Mouse (Mus musculus) mature B cell (primary cell): ENCODE results near the gene Rras.

Experiments used
- in situ Hi-C: fragments of 300-500 bp; cut with MboI; formaldehyde crosslinking; loops from 2 replicates; pipeline ENCODE4 v1.14.3; 2019

Gene Rras

DNA sequence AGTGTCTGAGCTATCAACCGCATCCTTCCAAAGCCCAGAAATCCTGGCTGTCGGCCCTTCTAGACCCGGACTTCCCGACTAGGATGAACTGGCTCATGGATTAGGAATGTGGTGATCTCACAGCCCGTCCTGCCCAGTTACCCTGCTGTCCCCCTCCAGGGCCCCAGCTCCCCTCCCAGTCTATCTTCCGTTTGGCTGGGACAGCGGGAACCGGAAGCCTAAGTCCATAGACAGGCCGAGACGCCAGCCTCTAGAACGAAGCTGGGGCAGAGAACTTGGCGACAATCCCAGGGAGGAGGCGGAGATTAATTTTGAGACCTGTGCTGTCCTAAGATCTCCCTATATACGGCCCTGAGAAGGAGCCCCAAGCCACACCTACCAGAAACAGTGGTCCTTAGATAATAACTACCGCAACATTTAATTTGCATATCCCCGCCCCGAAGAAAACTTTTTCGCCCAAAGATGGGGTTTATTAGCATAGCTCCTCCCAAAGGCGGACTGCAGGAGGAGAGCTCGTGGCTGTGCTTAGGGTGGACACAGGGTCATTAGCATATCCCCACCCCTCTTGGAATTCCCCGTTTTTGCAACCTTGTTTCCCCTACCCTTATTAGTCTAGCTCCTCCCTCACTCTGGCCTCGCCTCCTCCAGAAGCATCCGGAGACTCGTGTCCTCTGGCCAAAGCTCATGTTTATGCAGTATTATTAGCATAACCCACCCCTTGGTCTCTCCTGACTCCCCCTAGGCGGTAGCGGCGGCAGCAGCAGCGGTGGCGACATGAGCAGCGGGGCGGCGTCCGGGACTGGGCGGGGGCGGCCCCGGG is at the start of gene Rras:
TSS of gene Rras (plus strand) at position 720 of the 820 bp plus-strand sequence.
- in situ Hi-C loops, result no loop called here

- in situ Hi-C loops, result no loop called here
These were observed 47.5 kb upstream of the Rras start for GRCm38 (mm10) chr7:44970231-44970691.

GRCm38 (mm10) chr7:44971142-44971541 is 46.6 kb upstream of the Rras start:
- in situ Hi-C loops, result no loop called here

GRCm38 (mm10) chr7:44973415-44974130 is 44.2 kb upstream of the Rras start:
- in situ Hi-C loops, result no loop called here

DNA sequence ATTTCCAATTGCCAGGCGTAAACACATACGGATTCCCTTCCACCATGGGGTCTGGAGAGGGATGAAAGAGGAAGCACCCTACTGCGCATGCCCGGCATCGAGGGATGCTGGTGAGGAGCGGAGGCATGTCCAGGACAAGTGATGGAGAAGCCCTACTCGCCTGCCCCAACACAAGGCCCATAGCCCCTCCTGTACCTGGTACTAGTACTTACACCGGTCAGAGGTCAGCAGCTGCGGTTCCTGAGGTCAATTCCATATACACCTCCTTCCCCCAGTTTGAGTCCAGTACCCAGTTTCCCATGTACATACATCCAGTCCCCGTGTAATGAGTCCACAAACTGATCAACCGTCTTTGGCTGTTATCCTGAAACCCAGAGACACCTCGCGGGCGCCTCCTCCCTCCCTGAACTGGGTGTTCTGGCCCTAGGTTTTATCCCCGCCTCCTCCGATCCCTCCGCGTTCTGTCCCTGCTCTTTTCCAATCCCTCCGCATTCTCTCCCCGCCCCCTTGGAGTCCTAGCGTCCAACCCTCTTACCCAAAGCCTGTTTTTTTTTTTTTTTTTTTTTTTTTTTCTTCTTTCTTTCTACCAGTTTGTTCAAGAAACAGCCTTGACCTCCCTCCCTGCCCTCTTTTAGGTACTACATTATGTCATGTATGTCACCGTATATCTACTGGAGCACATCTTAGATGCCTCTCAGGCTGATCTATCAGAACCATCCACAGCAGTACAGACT is 43.2 kb upstream of the Rras start, which contains the start of gene Cpt1c:
TSS of gene Cpt1c (minus strand) at position 469 of the 734 bp plus-strand sequence.
- in situ Hi-C loops, result no loop called here

DNA sequence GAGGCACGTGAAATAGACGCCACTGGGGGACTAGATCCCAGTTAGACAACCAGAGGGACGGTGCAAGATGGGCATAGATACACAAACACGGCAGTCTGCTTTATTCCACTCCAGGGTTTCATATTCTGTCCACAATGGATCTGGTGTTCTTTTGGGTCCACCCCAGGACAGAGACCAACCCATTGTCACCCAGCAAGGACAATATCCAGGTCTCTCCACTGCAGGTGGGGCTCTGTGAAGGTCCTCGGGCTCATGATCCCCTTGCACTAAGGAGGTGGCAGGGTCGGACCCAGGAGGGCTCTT is 42.7 kb upstream of the Rras start:
- in situ Hi-C loops, result no loop called here

DNA sequence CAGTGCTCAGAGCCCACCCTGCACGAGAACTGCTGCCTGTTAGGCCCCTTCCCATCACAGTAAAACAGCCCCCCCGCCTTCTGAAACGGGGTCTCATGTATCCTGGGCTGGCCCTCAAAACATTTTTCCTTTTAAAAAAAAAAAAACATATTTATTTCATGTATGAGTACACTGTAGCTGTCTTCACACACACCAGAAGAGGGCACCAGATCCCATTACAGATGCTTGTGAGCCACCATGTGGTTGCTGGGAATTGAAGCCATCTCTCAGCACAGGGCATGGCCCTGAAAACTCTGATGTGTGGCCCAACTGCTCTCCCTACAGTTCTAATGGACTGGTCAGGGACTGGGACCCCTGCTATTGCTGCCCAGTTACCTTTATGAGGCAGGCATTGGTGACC is 39.5 kb upstream of the Rras start:
- in situ Hi-C loops, result no loop called here

GRCm38 (mm10) chr7:44981539-44981938 is 36.2 kb upstream of the Rras start:
- in situ Hi-C loops, result no loop called here

- in situ Hi-C loops, result no loop called here
These were observed 34.7 kb upstream of the Rras start for GRCm38 (mm10) chr7:44983085-44983484.

GRCm38 (mm10) chr7:44983944-44984832 is 33.6 kb upstream of the Rras start:
- in situ Hi-C loops, result no loop called here

DNA sequence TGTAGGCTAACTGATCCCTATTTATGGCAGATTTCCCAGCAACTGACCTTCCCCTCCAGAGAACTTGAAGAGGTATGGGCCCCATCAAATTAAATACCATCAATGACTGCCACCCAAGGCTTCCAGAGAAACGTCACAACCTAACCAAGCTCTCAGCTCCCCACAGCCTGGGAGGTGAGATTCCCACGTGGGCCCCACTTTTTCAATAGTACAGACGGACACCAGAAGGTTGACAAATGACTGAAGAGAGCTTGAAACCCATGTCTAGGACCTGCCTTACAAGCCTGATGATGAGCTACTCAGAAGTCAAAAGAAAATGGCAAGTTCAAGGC is 33.0 kb upstream of the Rras start:
- in situ Hi-C loops, result no loop called here

DNA sequence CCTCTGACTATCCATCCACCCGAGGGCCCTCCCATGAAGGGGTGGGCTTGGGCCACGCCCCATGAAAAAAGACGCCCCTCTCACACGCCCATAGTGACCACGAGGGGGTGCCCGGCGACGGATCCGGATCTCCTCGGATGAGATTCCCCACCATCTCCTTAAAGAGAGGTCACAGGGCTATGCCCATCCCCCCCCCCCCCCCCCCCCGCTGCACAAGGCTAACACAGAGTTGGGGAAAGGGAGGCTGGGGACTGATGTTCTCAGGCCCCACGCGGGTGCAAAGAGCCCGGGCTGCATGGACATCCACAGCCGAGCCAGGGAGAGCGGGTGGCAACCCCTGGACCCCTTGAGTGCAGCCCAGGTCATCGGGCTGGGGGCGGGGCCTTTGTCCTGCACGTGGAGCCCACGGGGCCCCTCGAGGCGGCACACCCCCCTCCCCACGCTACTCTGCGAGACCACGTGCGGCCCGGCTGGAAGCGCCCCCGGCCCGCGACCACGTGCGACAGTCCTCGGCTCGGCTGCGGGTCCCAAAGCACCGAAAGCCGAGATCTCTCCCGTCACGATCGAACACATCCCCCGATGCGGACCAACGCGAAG is 32.1 kb upstream of the Rras start:
- in situ Hi-C loops, result no loop called here

- in situ Hi-C loops, result no loop called here
These were observed 31.4 kb upstream of the Rras start, which contains the start of gene Prmt1 for GRCm38 (mm10) chr7:44986192-44986878. Gene Prmt1 (minus strand): TSS chr7:44986568.

GRCm38 (mm10) chr7:44986879-44987718 is 30.7 kb upstream of the Rras start:
- in situ Hi-C loops, result no loop called here

- in situ Hi-C loops, result no loop called here
These were observed 21.1 kb upstream of the Rras start for GRCm38 (mm10) chr7:44996672-44997071.

- in situ Hi-C loops, result no loop called here
These were observed 20.4 kb upstream of the Rras start, which contains the start of gene Irf3 for GRCm38 (mm10) chr7:44997231-44997939. Gene Irf3 (plus strand): TSS chr7:44997648.

DNA sequence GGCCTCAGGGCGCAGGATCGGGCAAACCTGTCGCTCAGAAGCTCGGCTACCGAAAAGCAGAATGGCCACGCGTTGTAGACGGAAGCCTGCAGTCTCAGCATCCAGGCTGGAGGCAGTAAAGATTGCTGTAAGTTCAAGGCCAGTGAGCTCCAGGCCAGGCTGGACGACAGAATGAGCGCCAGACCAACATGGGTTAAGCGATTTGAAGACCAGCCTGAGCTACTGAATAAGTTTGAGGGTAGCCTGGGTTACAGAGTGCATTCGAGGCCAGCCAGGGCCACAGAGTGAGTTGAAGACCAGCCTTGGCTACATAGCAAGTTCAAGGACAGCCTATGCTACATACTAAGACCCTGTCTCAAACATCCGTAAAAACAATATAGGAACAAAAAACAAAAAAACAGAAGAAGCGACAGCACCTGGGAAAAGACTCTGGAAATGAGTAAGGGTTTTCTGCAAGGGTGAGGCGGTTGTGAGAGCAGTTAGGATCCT is 19.8 kb upstream of the Rras start:
- in situ Hi-C loops, result no loop called here

DNA sequence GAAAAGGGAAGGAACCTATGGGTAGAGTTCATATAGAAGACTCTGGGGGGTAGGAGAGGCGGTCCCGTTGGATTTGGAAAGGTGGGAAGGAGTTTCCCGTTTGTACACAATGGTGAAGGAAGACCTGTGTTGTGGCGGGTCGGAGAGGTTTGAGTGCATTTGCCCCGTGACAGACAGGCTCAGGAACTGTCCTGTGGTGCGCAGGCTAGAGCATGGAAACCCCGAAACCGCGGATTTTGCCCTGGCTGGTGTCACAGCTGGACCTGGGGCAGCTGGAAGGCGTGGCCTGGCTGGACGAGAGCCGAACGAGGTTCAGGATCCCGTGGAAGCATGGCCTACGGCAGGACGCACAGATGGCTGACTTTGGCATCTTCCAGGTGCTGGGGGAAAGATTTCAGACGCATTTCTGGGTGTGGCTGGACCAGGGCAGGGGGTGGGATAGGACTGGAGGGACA is 19.2 kb upstream of the Rras start, which contains the start of gene Bcl2l12:
TSS of gene Bcl2l12 (minus strand) at position 212 of the 455 bp plus-strand sequence.
- in situ Hi-C loops, result no loop called here
